Mouse (Mus musculus) heart, adult 2 months (tissue): ENCODE measurements around the gene Smarce1.

Source experiments
- CTCF ChIP-seq: fragments of 200-600 bp; IDR thresholded peaks from 2 replicates; pipeline ENCODE4 v1.8.1; 2022; ENCODE audit warnings: antibody characterized with exemption, mild to moderate bottlenecking, moderate library complexity
- POLR2A ChIP-seq: fragments of 200-500 bp; IDR thresholded peaks from 2 replicates; pipeline ENCODE4 v1.6.1; 2011; ENCODE audit warnings: mild to moderate bottlenecking, low read depth, low read length, control low read depth; ENCODE audit not compliant: insufficient read depth

- no peak for TF ChIP-seq POLR2A
- no peak for TF ChIP-seq CTCF
Observed at GRCm38 (mm10) chr11:99207449-99207848, 23.4 kb downstream of the Smarce1 start.
